Mouse (Mus musculus): ENCODE measurements around the gene Anks3. TPM values are rescaled to one million over a fixed set of nuclear protein-coding genes. Genes with fewer than 3 reads are reported as not detected.

The Anks3 gene
- polyA plus RNA-seq, 1 experiment from 2014 or later = 48.6 TPM

GRCm38 (mm10) chr16:5000611-5001010 is 36.6 kb upstream of the Anks3 start:
- no peak overlapping the region for H3K27ac ChIP-seq (ENCODE audit: low read length)
- H3K27me3 ChIP-seq (ENCODE audit: control insufficient read depth, insufficient read depth, low read length) = no peaks in the 10 kb centered on the region
- no peaks in the 10 kb centered on the region for H3K9me3 ChIP-seq (replicated peaks; ENCODE audit: control insufficient read depth, low read length)
- H3K4me2 ChIP-seq (ENCODE audit: low read depth, low read length) = no peak overlapping the region
- H3K4me1 ChIP-seq (ENCODE audit: control insufficient read depth, insufficient read depth, low read length) = no peaks in the 10 kb centered on the region
- WGBS = 68% methylated on average over 3 of the region's 3 CpGs
- no peaks in the 10 kb centered on the region for H3K36me3 ChIP-seq (ENCODE audit: control insufficient read depth, insufficient read depth, low read length)
- no peak for ATAC-seq (ENCODE audit: insufficient read depth, low FRiP score)
- no peak overlapping the region for H3K9ac ChIP-seq (ENCODE audit: low read length)
- no peak overlapping the region for H3K4me3 ChIP-seq (replicated peaks; ENCODE audit: low read length)

GRCm38 (mm10) chr16:4998984-4999383 is 35.0 kb upstream of the Anks3 start:
- Histone ChIP-seq H3K9ac (ENCODE audit: low read length) (no peak overlapping the region), H3K4me1 (ENCODE audit: control insufficient read depth, insufficient read depth, low read length) (no peaks in the 10 kb centered on the region), H3K27me3 (ENCODE audit: control insufficient read depth, insufficient read depth, low read length) (no peaks in the 10 kb centered on the region), H3K36me3 (ENCODE audit: control insufficient read depth, insufficient read depth, low read length) (no peaks in the 10 kb centered on the region), H3K4me3 (replicated peaks; ENCODE audit: low read length) (no peak overlapping the region), H3K27ac (ENCODE audit: low read length) (no peak overlapping the region), H3K9me3 (replicated peaks; ENCODE audit: control insufficient read depth, low read length) (no peaks in the 10 kb centered on the region), H3K4me2 (ENCODE audit: low read depth, low read length) (no peak overlapping the region)
- ATAC-seq (ENCODE audit: insufficient read depth, low FRiP score) = no peak
- 17% methylated on average over 1 of the region's 1 CpGs for WGBS

- Histone ChIP-seq H3K4me3 (replicated peaks; ENCODE audit: low read length) (no peak within 1 kb of the TSS), H3K9me3 (replicated peaks; ENCODE audit: control insufficient read depth, low read length) (no peaks in the 10 kb centered on the region), H3K9ac (ENCODE audit: low read length) (no peak within 1 kb of the TSS), H3K4me1 (ENCODE audit: control insufficient read depth, insufficient read depth, low read length) (no peaks in the 10 kb centered on the region), H3K36me3 (ENCODE audit: control insufficient read depth, insufficient read depth, low read length) (no peaks in the 10 kb centered on the region), H3K4me2 (ENCODE audit: low read depth, low read length) (no peak within 1 kb of the TSS), H3K27ac (ENCODE audit: low read length) (no peak within 1 kb of the TSS), H3K27me3 (ENCODE audit: control insufficient read depth, insufficient read depth, low read length) (no peaks in the 10 kb centered on the region)
- WGBS = 12% methylated on average over 3 of the region's 3 CpGs
- no peak for ATAC-seq (ENCODE audit: insufficient read depth, low FRiP score)
These were observed 33.5 kb upstream of the Anks3 start, which contains the start of gene Sept12 for GRCm38 (mm10) chr16:4997553-4997952. TSS of gene Sept12 (minus strand) at chr16:4997852.

- Histone ChIP-seq H3K27ac (ENCODE audit: low read length) (no peak overlapping the region), H3K27me3 (ENCODE audit: control insufficient read depth, insufficient read depth, low read length) (no peaks in the 10 kb centered on the region), H3K9me3 (replicated peaks; ENCODE audit: control insufficient read depth, low read length) (no peaks in the 10 kb centered on the region), H3K9ac (ENCODE audit: low read length) (no peak overlapping the region), H3K36me3 (ENCODE audit: control insufficient read depth, insufficient read depth, low read length) (no peaks in the 10 kb centered on the region), H3K4me1 (ENCODE audit: control insufficient read depth, insufficient read depth, low read length) (no peaks in the 10 kb centered on the region), H3K4me2 (ENCODE audit: low read depth, low read length) (no peak overlapping the region), H3K4me3 (replicated peaks; ENCODE audit: low read length) (no peak overlapping the region)
- no peak for ATAC-seq (ENCODE audit: insufficient read depth, low FRiP score)
- whole genome bisulfite sequencing = 81% methylated on average over 4 of the region's 4 CpGs
These were observed 29.3 kb upstream of the Anks3 start for GRCm38 (mm10) chr16:4993276-4993675.

- ATAC-seq (ENCODE audit: insufficient read depth, low FRiP score) = no peak
- H3K4me1 ChIP-seq (ENCODE audit: control insufficient read depth, insufficient read depth, low read length) = no peaks in the 10 kb centered on the region
- no peak overlapping the region for H3K4me3 ChIP-seq (replicated peaks; ENCODE audit: low read length)
- no peaks in the 10 kb centered on the region for H3K9me3 ChIP-seq (replicated peaks; ENCODE audit: control insufficient read depth, low read length)
- no peak overlapping the region for H3K27ac ChIP-seq (ENCODE audit: low read length)
- no peak overlapping the region for H3K4me2 ChIP-seq (ENCODE audit: low read depth, low read length)
- no peaks in the 10 kb centered on the region for H3K27me3 ChIP-seq (ENCODE audit: control insufficient read depth, insufficient read depth, low read length)
- no peaks in the 10 kb centered on the region for H3K36me3 ChIP-seq (ENCODE audit: control insufficient read depth, insufficient read depth, low read length)
- no peak overlapping the region for H3K9ac ChIP-seq (ENCODE audit: low read length)
- WGBS = 88% methylated on average over 12 of the region's 12 CpGs
These were observed 20.7 kb upstream of the Anks3 start for GRCm38 (mm10) chr16:4984717-4985116.

GRCm38 (mm10) chr16:4979755-4980380 is 15.9 kb upstream of the Anks3 start:
- ATAC-seq (ENCODE audit: insufficient read depth, low FRiP score) = no peak
- 76% methylated on average over 4 of the region's 4 CpGs for WGBS
- no peak overlapping the region for H3K9ac ChIP-seq (ENCODE audit: low read length)
- no peaks in the 10 kb centered on the region for H3K36me3 ChIP-seq (ENCODE audit: control insufficient read depth, insufficient read depth, low read length)
- no peak overlapping the region for H3K4me3 ChIP-seq (replicated peaks; ENCODE audit: low read length)
- no peaks in the 10 kb centered on the region for H3K9me3 ChIP-seq (replicated peaks; ENCODE audit: control insufficient read depth, low read length)
- H3K4me1 ChIP-seq (ENCODE audit: control insufficient read depth, insufficient read depth, low read length) = no peaks in the 10 kb centered on the region
- H3K27me3 ChIP-seq (ENCODE audit: control insufficient read depth, insufficient read depth, low read length) = no peaks in the 10 kb centered on the region
- H3K4me2 ChIP-seq (ENCODE audit: low read depth, low read length) = no peak overlapping the region
- H3K27ac ChIP-seq (ENCODE audit: low read length) = no peak overlapping the region

GRCm38 (mm10) chr16:4978275-4979051 is 14.5 kb upstream of the Anks3 start:
- no peak overlapping the region for H3K27ac ChIP-seq (ENCODE audit: low read length)
- H3K4me1 ChIP-seq (ENCODE audit: control insufficient read depth, insufficient read depth, low read length) = no peaks in the 10 kb centered on the region
- no peak overlapping the region for H3K4me2 ChIP-seq (ENCODE audit: low read depth, low read length)
- ATAC-seq (ENCODE audit: insufficient read depth, low FRiP score) = no peak
- H3K27me3 ChIP-seq (ENCODE audit: control insufficient read depth, insufficient read depth, low read length) = no peaks in the 10 kb centered on the region
- H3K9ac ChIP-seq (ENCODE audit: low read length) = no peak overlapping the region
- no peak overlapping the region for H3K4me3 ChIP-seq (replicated peaks; ENCODE audit: low read length)
- H3K36me3 ChIP-seq (ENCODE audit: control insufficient read depth, insufficient read depth, low read length) = no peaks in the 10 kb centered on the region
- no peaks in the 10 kb centered on the region for H3K9me3 ChIP-seq (replicated peaks; ENCODE audit: control insufficient read depth, low read length)
- 44% methylated on average over 5 of the region's 5 CpGs for WGBS

GRCm38 (mm10) chr16:4976180-4976579 is 12.2 kb upstream of the Anks3 start:
- H3K9me3 ChIP-seq (replicated peaks; ENCODE audit: control insufficient read depth, low read length) = no peaks in the 10 kb centered on the region
- no peak for ATAC-seq (ENCODE audit: insufficient read depth, low FRiP score)
- 71% methylated on average over 2 of the region's 2 CpGs for WGBS
- H3K36me3 ChIP-seq (ENCODE audit: control insufficient read depth, insufficient read depth, low read length) = no peaks in the 10 kb centered on the region
- H3K4me1 ChIP-seq (ENCODE audit: control insufficient read depth, insufficient read depth, low read length) = no peaks in the 10 kb centered on the region
- H3K4me2 ChIP-seq (ENCODE audit: low read depth, low read length) = no peak overlapping the region
- H3K27me3 ChIP-seq (ENCODE audit: control insufficient read depth, insufficient read depth, low read length) = no peaks in the 10 kb centered on the region
- H3K9ac ChIP-seq (ENCODE audit: low read length) = no peak overlapping the region
- H3K27ac ChIP-seq (ENCODE audit: low read length) = no peak overlapping the region
- H3K4me3 ChIP-seq (replicated peaks; ENCODE audit: low read length) = no peak overlapping the region

- no peak overlapping the region for H3K4me2 ChIP-seq (ENCODE audit: low read depth, low read length)
- no peaks in the 10 kb centered on the region for H3K27me3 ChIP-seq (ENCODE audit: control insufficient read depth, insufficient read depth, low read length)
- 79% methylated on average over 5 of the region's 5 CpGs for WGBS
- H3K4me3 ChIP-seq (replicated peaks; ENCODE audit: low read length) = no peak overlapping the region
- H3K4me1 ChIP-seq (ENCODE audit: control insufficient read depth, insufficient read depth, low read length) = no peaks in the 10 kb centered on the region
- ATAC-seq (ENCODE audit: insufficient read depth, low FRiP score) = no peak
- H3K9ac ChIP-seq (ENCODE audit: low read length) = no peak overlapping the region
- H3K27ac ChIP-seq (ENCODE audit: low read length) = no peak overlapping the region
- H3K36me3 ChIP-seq (ENCODE audit: control insufficient read depth, insufficient read depth, low read length) = no peaks in the 10 kb centered on the region
- no peaks in the 10 kb centered on the region for H3K9me3 ChIP-seq (replicated peaks; ENCODE audit: control insufficient read depth, low read length)
These were observed 10.5 kb upstream of the Anks3 start for GRCm38 (mm10) chr16:4974521-4974920.

Data from stomach, embryonic 16.5 days (tissue).